Mouse (Mus musculus) T-helper 17 cell (primary cell): ENCODE results near the gene Slc6a6.

Experiments
- in situ Hi-C, 2 experiments: fragments of 300-600 bp; cut with MboI, MseI; formaldehyde crosslinking; loops; 1 replicate in 1 of 2; 2 replicates in 1 of 2; pipeline ENCODE4 v1.15.1; 2025; ENCODE audit warnings: high pct_unique_total_duplicates in 2 of 2

The Slc6a6 gene

GRCm38 (mm10) chr6:91754098-91754497, 70.2 kb downstream of the Slc6a6 start:
- in situ Hi-C loops = no loop called here

- in situ Hi-C loops = no loop called here
These were observed 71.0 kb downstream of the Slc6a6 start for GRCm38 (mm10) chr6:91754845-91755244.

GRCm38 (mm10) chr6:91762051-91762742, 78.3 kb downstream of the Slc6a6 start:
- in situ Hi-C loops = no loop called here

- in situ Hi-C loops = no loop called here
These were observed 83.7 kb downstream of the Slc6a6 start for GRCm38 (mm10) chr6:91767550-91767949.

GRCm38 (mm10) chr6:91773951-91774350, 90.1 kb downstream of the Slc6a6 start:
- in situ Hi-C loops = no loop called here

GRCm38 (mm10) chr6:91776543-91776942, 92.7 kb downstream of the Slc6a6 start:
- in situ Hi-C loops = loop anchor here in 1 of 2 experiments (5.0 kb wide), 1 partner anchor 91 kb away; no protein-coding TSS in a partner anchor

GRCm38 (mm10) chr6:91779206-91779605, 95.4 kb downstream of the Slc6a6 start:
- in situ Hi-C loops = loop anchor here in 1 of 2 experiments (5.0 kb wide), 1 partner anchor 88 kb away; no protein-coding TSS in a partner anchor

- in situ Hi-C loops = loop anchor here in 1 of 2 experiments (5.0 kb wide), 1 partner anchor 287 kb away; no protein-coding TSS in a partner anchor
These were observed 101.2 kb downstream of the Slc6a6 start for GRCm38 (mm10) chr6:91785018-91785417.

GRCm38 (mm10) chr6:91788311-91788798, 104.5 kb downstream of the Slc6a6 start:
- in situ Hi-C loops = loop anchor here in 1 of 2 experiments (5.0 kb wide), 1 partner anchor 284 kb away; no protein-coding TSS in a partner anchor

- in situ Hi-C loops = no loop called here
These were observed 111.8 kb downstream of the Slc6a6 start for GRCm38 (mm10) chr6:91795640-91796039.

GRCm38 (mm10) chr6:91796064-91796463, 112.2 kb downstream of the Slc6a6 start:
- in situ Hi-C loops = no loop called here

GRCm38 (mm10) chr6:91796736-91797135, 112.9 kb downstream of the Slc6a6 start:
- in situ Hi-C loops = no loop called here

- in situ Hi-C loops = no loop called here
These were observed 114.6 kb downstream of the Slc6a6 start for GRCm38 (mm10) chr6:91798496-91798895.

GRCm38 (mm10) chr6:91804177-91804576, 120.3 kb downstream of the Slc6a6 start:
- in situ Hi-C loops = no loop called here

- in situ Hi-C loops = no loop called here
These were observed 123.3 kb downstream of the Slc6a6 start for GRCm38 (mm10) chr6:91807169-91807568.

- in situ Hi-C loops = no loop called here
These were observed 124.2 kb downstream of the Slc6a6 start for GRCm38 (mm10) chr6:91808022-91808421.
